Mouse (Mus musculus) CD4-positive naive resting alpha-beta T cell, adult 57 days (primary cell): ENCODE results near the gene Clasp2. TPM values are rescaled to one million over a fixed set of nuclear protein-coding genes. Genes with fewer than 3 reads are reported as not detected.

Experiments
- total RNA-seq: library from RNA; stranded (reverse); gene quantifications from one replicate; pipeline ENCODE4 v1.2.4, GENCODE M21; 2023

Clasp2 gene
- total RNA-seq = 61.6 TPM

GRCm38 (mm10) chr9:113741108-113741636 lies at the start of gene Clasp2:
Gene Clasp2, plus strand, starts transcription at chr9:113741473.

GRCm38 (mm10) chr9:113707481-113708360 lies 33.6 kb upstream of the Clasp2 start, which contains the start of gene Pdcd6ip:
Gene Pdcd6ip, minus strand, starts transcription at chr9:113708259.

GRCm38 (mm10) chr9:113930534-113931374 lies 189.5 kb downstream of the Clasp2 start, which contains the start of gene Ubp1:
Gene Ubp1, plus strand, starts transcription at chr9:113930934.

Other genes starting within 250 kb of the Clasp2 start
- gene Pdcd6ip, start 33.2 kb upstream of the Clasp2 start, total RNA-seq = 186 TPM
- gene Ubp1, start 189.5 kb downstream of the Clasp2 start, total RNA-seq = 110 TPM